Mouse (Mus musculus) midbrain, embryonic 14.5 days (tissue): ENCODE data around the gene Mcm9. TPM values are rescaled to one million over a fixed set of nuclear protein-coding genes. Genes with fewer than 3 reads are reported as not detected.
"Not testable (repeated sequence)": the region's sequence is repeated elsewhere in the genome, so short reads cannot be mapped to it uniquely, and the experiment has no call there.

ENCODE experiments used
- ATAC-seq: fragments of 200-750 bp; cut with Nextera tagmentation; 2 replicates; pipeline ENCODE4 v1.8.0; 2017; ENCODE audit warnings: moderate number of reproducible peaks, moderate library complexity; ENCODE audit not compliant: low FRiP score, low TSS enrichment
- DNase-seq: peaks from one replicate; pipeline ENCODE4 v3.0.0-alpha.2; 2015
- H3K27ac ChIP-seq: fragments of 300-500 bp; sonication (generic); replicated peaks from 2 replicates; pipeline ENCODE4 v1.5.1; 2014; ENCODE audit warnings: mild to moderate bottlenecking, low read depth, low read length, moderate library complexity
- H3K27me3 ChIP-seq: fragments of 300-500 bp; sonication (generic); 2 replicates; pipeline ENCODE4 v1.6.1; 2014; ENCODE audit warnings: low read length, control low read depth, mixed read lengths; ENCODE audit not compliant: control insufficient read depth, insufficient read depth
- H3K36me3 ChIP-seq: fragments of 300-500 bp; sonication (generic); 2 replicates; pipeline ENCODE4 v1.6.1; 2014; ENCODE audit warnings: low read length, control low read depth; ENCODE audit not compliant: control insufficient read depth, insufficient read depth
- H3K4me1 ChIP-seq: fragments of 300-500 bp; sonication (generic); 2 replicates; pipeline ENCODE4 v1.6.1; 2014; ENCODE audit warnings: mild to moderate bottlenecking, antibody characterized with exemption, low read length, control low read depth; ENCODE audit not compliant: control insufficient read depth, insufficient read depth
- H3K4me2 ChIP-seq: fragments of 300-500 bp; sonication (generic); 2 replicates; pipeline ENCODE4 v1.6.1; 2014; ENCODE audit warnings: mild to moderate bottlenecking, low read length, moderate library complexity
- H3K4me3 ChIP-seq: fragments of 300-500 bp; sonication (generic); replicated peaks from 2 replicates; pipeline ENCODE4 v1.5.1; 2014; ENCODE audit warnings: low read depth, low read length
- H3K9ac ChIP-seq: fragments of 300-500 bp; sonication (generic); replicated peaks from 2 replicates; pipeline ENCODE4 v1.6.1; 2014; ENCODE audit warnings: mild to moderate bottlenecking, low read length, moderate library complexity
- H3K9me3 ChIP-seq: fragments of 300-500 bp; sonication (generic); 2 replicates; pipeline ENCODE4 v1.6.1; 2016; ENCODE audit warnings: low read length, control low read depth, mixed read lengths; ENCODE audit not compliant: control insufficient read depth
- WGBS: fragments of 180-500 bp; shearing (Covaris S2); extraction: QIAGEN DNeasy Blood & Tissue Kit; methylation state at CpG from one replicate; pipeline ENCODE4 v1.1.7; 2014; 5-methylcytosine and 5-hydroxymethylcytosine counted together
- polyA plus RNA-seq: library from polyadenylated mRNA; unstranded; fragments of >200 nt; fragmentation: Nextera tagmentation; extraction: Ambion mirVana; gene quantifications from 2 replicates; pipeline ENCODE4 v1.2.1, GENCODE M21; 2014

Mcm9 gene
- polyA plus RNA-seq, 1 experiment from 2014 or later, result 7.7 TPM

DNA sequence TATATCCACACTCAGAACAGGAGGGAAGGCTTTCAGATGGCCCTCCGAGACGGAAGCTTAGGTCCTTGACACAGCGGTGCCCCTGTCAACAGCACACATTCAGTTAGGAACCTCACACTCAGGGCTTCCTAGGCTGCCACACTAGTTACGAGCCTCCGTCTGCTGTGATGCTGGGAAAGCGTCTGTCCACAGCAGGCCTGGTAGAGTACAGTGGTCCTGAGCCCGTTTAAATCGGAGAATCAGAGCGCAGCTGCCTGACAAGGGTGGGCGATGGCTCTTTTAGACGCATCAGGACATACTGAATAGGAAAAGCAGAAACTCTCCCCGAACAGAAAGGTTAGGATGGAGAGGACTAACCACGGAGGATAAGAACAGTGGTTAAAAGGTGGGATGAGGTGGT is 127.8 kb downstream of the Mcm9 start:
- Histone ChIP-seq H3K27me3 (no peaks in the 10 kb centered on the region), H3K9me3 (no peaks in the 10 kb centered on the region), H3K4me2 (no peak overlapping the region), H3K4me1 (0 out of 2 replicates have a peak, but pooled peaks cover 6% of the 10 kb centered on the region), H3K9ac (no peak overlapping the region), H3K4me3 (no peak overlapping the region), H3K27ac (no peak overlapping the region), H3K36me3 (no peaks in the 10 kb centered on the region)
- 88% methylated on average over 13 of the region's 13 CpGs for WGBS
- ATAC-seq (no peak), DNase-seq (no peak)

DNA sequence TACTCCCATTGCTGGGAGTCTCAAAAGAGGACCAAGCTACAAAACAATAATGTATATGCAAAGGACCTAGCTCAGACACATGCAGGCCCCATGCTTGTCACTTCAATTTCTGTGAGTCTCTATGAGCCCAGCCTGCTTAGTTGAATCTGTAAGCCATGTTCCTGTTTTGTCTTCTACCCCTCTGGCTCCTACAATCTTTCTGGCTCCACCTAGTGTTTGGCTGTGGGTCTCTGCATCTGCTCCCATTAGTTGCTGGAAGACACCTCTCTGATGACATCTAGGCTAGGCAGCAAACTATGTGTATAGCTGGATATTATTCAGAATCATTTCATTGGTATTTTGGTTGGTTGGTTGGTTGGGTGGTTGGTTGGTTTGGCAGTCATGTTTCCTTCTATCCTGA is 130.7 kb downstream of the Mcm9 start:
- H3K36me3 ChIP-seq, result no peaks in the 10 kb centered on the region
- ATAC-seq (no peak), DNase-seq (no peak)
- no peak overlapping the region for H3K4me3 ChIP-seq
- H3K9ac ChIP-seq, result no peak overlapping the region
- H3K4me1 ChIP-seq, result 0 out of 2 replicates have a peak, but pooled peaks cover 6% of the 10 kb centered on the region
- no peak overlapping the region for H3K4me2 ChIP-seq
- no peaks in the 10 kb centered on the region for H3K9me3 ChIP-seq
- H3K27me3 ChIP-seq, result no peaks in the 10 kb centered on the region
- H3K27ac ChIP-seq, result no peak overlapping the region

- not testable (repeated sequence) for H3K4me1 ChIP-seq, H3K9ac ChIP-seq, H3K27me3 ChIP-seq, H3K4me3 ChIP-seq, ATAC-seq, H3K4me2 ChIP-seq, H3K36me3 ChIP-seq, H3K9me3 ChIP-seq, H3K27ac ChIP-seq, DNase-seq
- 93% methylated on average over 3 of the region's 3 CpGs for WGBS
These were observed 134.9 kb downstream of the Mcm9 start for GRCm38 (mm10) chr10:53495349-53495748.

DNA sequence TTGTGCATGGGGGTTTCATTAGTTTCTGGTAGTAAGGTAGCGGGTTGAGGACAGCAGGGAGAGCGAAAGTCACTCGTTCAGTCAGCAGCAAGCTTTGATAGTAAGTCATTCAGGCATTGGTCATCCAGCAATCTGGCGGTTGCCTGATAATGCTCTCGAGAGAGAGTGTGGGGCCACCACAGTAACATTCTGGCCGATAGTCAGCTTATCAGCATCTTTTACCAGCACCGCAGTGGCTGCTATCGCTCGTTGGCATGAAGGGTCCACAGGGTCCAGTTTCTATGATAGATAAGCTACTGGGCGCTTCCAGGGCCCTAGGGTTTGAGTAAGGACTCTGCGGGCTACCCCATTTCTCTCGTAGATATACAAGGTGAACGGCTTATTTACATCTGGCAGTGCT is 136.3 kb downstream of the Mcm9 start:
- Histone ChIP-seq H3K27ac (no peak overlapping the region), H3K4me3 (no peak overlapping the region), H3K27me3 (no peaks in the 10 kb centered on the region), H3K4me2 (no peak overlapping the region), H3K9ac (no peak overlapping the region), H3K4me1 (no peaks in the 10 kb centered on the region), H3K9me3 (no peaks in the 10 kb centered on the region), H3K36me3 (no peaks in the 10 kb centered on the region)
- no peak for DNase-seq
- WGBS, result 95% methylated on average over 13 of the region's 13 CpGs
- no peak for ATAC-seq

Other genes with a start within 250 kb of the Mcm9 start
- 81.1 and 92.6 TPM in 2 replicates for gene Asf1a, start 33.7 kb downstream of the Mcm9 start, polyA plus RNA-seq
- gene Fam184a, start 120.7 kb upstream of the Mcm9 start, polyA plus RNA-seq, result 13.6 and 16.7 TPM in 2 replicates